Comparison of ENCODE assay signal across 7 mouse cellular contexts in genomic region chr4:154961911-154962310, GRCm38 (mm10). TPM values are rescaled to one million over a fixed set of nuclear protein-coding genes. Genes with fewer than 3 reads are reported as not detected.
DNase-seq lines count a peak whose midpoint lies in the region; ATAC-seq and TF ChIP-seq lines count a peak whose summit lies in the region.

No protein-coding gene starts in this region.

- H3K9ac ChIP-seq in midbrain, embryonic 12.5 days (replicated peaks), result peak overlapping the region; percentile 91

- H3K4me3 ChIP-seq in E14TG2a.4 (replicated peaks; ENCODE audit: low read length), result peak overlapping the region; percentile 83
- peak overlapping the region; percentile 91 for H3K4me3 ChIP-seq in embryonic facial prominence, embryonic 10.5 days
- peak overlapping the region; percentile 67 for H3K4me3 ChIP-seq in midbrain, embryonic 12.5 days

- H3K4me1 ChIP-seq in E14TG2a.4 (replicated peaks; ENCODE audit: low read depth, low read length), result peaks cover 76% of the 10 kb centered on the region
- peaks cover 95% of the 10 kb centered on the region for H3K4me1 ChIP-seq in embryonic facial prominence, embryonic 10.5 days
- peaks cover 80% of the 10 kb centered on the region for H3K4me1 ChIP-seq in midbrain, embryonic 12.5 days

- DNase-seq in embryonic facial prominence, embryonic 10.5 days (ENCODE audit: low spot score), result no peak
- peak; percentile 57 for DNase-seq in thymus, postnatal 0 days (ENCODE audit: low spot score)
- no peak for DNase-seq in adrenal gland, postnatal 36 days
- DNase-seq in layer of hippocampus, adult 8-10 months (ENCODE audit: low spot score in 2 of 2), result no peak

- ATAC-seq in inflammation-experienced regulatory T-cells, adult 6 months, result peak; percentile 12
- no peak for ATAC-seq in midbrain, embryonic 12.5 days (ENCODE audit: low FRiP score, low read depth)

- H3K27ac ChIP-seq in embryonic facial prominence, embryonic 10.5 days (replicated peaks), result peak overlapping the region; percentile 98
- H3K27ac ChIP-seq in midbrain, embryonic 12.5 days (replicated peaks), result peak overlapping the region; percentile 99

- no peak for TF ChIP-seq CTCF in E14TG2a.4 (conservative IDR thresholded peaks at IDR 0.05; ENCODE audit: low read length)

- 15% methylated on average over 13 of the region's 13 CpGs for WGBS in embryonic facial prominence, embryonic 10.5 days
- 2% methylated on average over 13 of the region's 13 CpGs for WGBS in midbrain, embryonic 12.5 days

- peaks cover 11% of the 10 kb centered on the region for H3K36me3 ChIP-seq in E14TG2a.4 (ENCODE audit: insufficient read depth, low read length)
- peaks cover 23% of the 10 kb centered on the region for H3K36me3 ChIP-seq in embryonic facial prominence, embryonic 10.5 days (replicated peaks)
- peaks cover 9% of the 10 kb centered on the region; the same call in 1 of the 2 replicates for H3K36me3 ChIP-seq in midbrain, embryonic 12.5 days

- H3K4me2 ChIP-seq in midbrain, embryonic 12.5 days (replicated peaks), result peak overlapping the region; percentile 66

- peaks cover 68% of the 10 kb centered on the region for H3K27me3 ChIP-seq in E14TG2a.4 (ENCODE audit: insufficient read depth, low read length)
- peaks cover 70% of the 10 kb centered on the region for H3K27me3 ChIP-seq in embryonic facial prominence, embryonic 10.5 days (replicated peaks; ENCODE audit: low read depth, poor library complexity, severe bottlenecking)
- H3K27me3 ChIP-seq in midbrain, embryonic 12.5 days, result peaks cover 30% of the 10 kb centered on the region

- H3K9me3 ChIP-seq in E14TG2a.4 (ENCODE audit: low read length), result no peaks in the 10 kb centered on the region
- no peaks in the 10 kb centered on the region for H3K9me3 ChIP-seq in embryonic facial prominence, embryonic 10.5 days
- no peaks in the 10 kb centered on the region for H3K9me3 ChIP-seq in midbrain, embryonic 12.5 days

RNA-seq across cellular contexts. Expression of gene Hes5, which starts 1.2 kb away (rescaled TPM):
- polyA plus RNA-seq in embryonic facial prominence, embryonic 10.5 days (2016; fragmentation: Nextera tagmentation; extraction: Ambion mirVana), result 84.4 and 151 TPM in 2 replicates
- 1 to 10 TPM in 2 of 3 experiments, not detected in 1; 1.2 to 1.3 TPM for polyA plus RNA-seq in inflammation-experienced regulatory T-cells, adult 6 months (2017; shearing (Covaris generic))
- polyA plus RNA-seq in midbrain, embryonic 12.5 days (2016; fragmentation: Nextera tagmentation; extraction: Ambion mirVana), result 800 and 870 TPM in 2 replicates
- polyA plus RNA-seq in thymus, postnatal 0 days (2015; fragmentation: Nextera tagmentation; extraction: Ambion mirVana), result 3.3 and 3.6 TPM in 2 replicates
- not detected for total RNA-seq in adrenal gland, postnatal 36 days (2021)
- 10 to 100 TPM; 15.1 to 33.7 (median 22.6) TPM for total RNA-seq in layer of hippocampus, adult 8-10 months (2022)

RNA-seq across cellular contexts. Expression of gene Pank4, which starts 2.0 kb away (rescaled TPM):
- polyA plus RNA-seq in embryonic facial prominence, embryonic 10.5 days (2016; fragmentation: Nextera tagmentation; extraction: Ambion mirVana), result 49.2 and 50.1 TPM in 2 replicates
- polyA plus RNA-seq in inflammation-experienced regulatory T-cells, adult 6 months (2017; shearing (Covaris generic)), result 10 to 100 TPM; 22.1 to 59.6 (median 49.1) TPM
- polyA plus RNA-seq in midbrain, embryonic 12.5 days (2016; fragmentation: Nextera tagmentation; extraction: Ambion mirVana), result 48.5 and 50.2 TPM in 2 replicates
- polyA plus RNA-seq in thymus, postnatal 0 days (2015; fragmentation: Nextera tagmentation; extraction: Ambion mirVana), result 41.5 and 42.9 TPM in 2 replicates
- total RNA-seq in adrenal gland, postnatal 36 days (2021), result 10 to 100 TPM; 24.1 to 35.9 TPM
- total RNA-seq in layer of hippocampus, adult 8-10 months (2022), result 10 to 100 TPM; 34.4 to 46.8 (median 42.3) TPM

RNA-seq across cellular contexts. Expression of gene Tnfrsf14, which starts 33.5 kb away (rescaled TPM):
- 0.45 and 1.4 TPM in 2 replicates for polyA plus RNA-seq in embryonic facial prominence, embryonic 10.5 days (2016; fragmentation: Nextera tagmentation; extraction: Ambion mirVana)
- polyA plus RNA-seq in inflammation-experienced regulatory T-cells, adult 6 months (2017; shearing (Covaris generic)), result 100 to 1,000 TPM in 2 of 3 experiments, 10 to 100 TPM in 1; 10.2 to 157 (median 117) TPM
- polyA plus RNA-seq in midbrain, embryonic 12.5 days (2016; fragmentation: Nextera tagmentation; extraction: Ambion mirVana), result 0.78 and 1.0 TPM in 2 replicates
- polyA plus RNA-seq in thymus, postnatal 0 days (2015; fragmentation: Nextera tagmentation; extraction: Ambion mirVana), result 5.3 and 6.4 TPM in 2 replicates
- total RNA-seq in adrenal gland, postnatal 36 days (2021), result 1 to 10 TPM; 6.7 to 7.2 TPM
- 1 to 10 TPM; 1.6 to 5.2 (median 3.8) TPM for total RNA-seq in layer of hippocampus, adult 8-10 months (2022)

Comparison
In these comparisons a context has a peak if more than half of its experiments do, and no peak if none do; other contexts are left out.
1. RNA of gene Hes5, which starts 1.2 kb away (polyA plus RNA-seq): 800 to 870 TPM in midbrain, embryonic 12.5 days and 84.4 to 151 TPM in embryonic facial prominence, embryonic 10.5 days; 3.3 to 3.6 TPM in thymus, postnatal 0 days and 1.2 to 1.3 TPM in inflammation-experienced regulatory T-cells, adult 6 months; every median in the first group is over 10 times any median in the second.
2. Peak in every context shown above with its lines, with median percentiles within 50 percentile points of each other: H3K4me3 ChIP-seq.